Mouse (Mus musculus) G1E (cell line): Measurements from ENCODE around the gene Moxd1. TPM values are rescaled to one million over a fixed set of nuclear protein-coding genes. Genes with fewer than 3 reads are reported as not detected.

Source experiments
- ATAC-seq: 2 replicates; pipeline ENCODE4 v1.8.0; 2016; ENCODE audit warnings: mild to moderate bottlenecking; ENCODE audit not compliant: insufficient number of reproducible peaks, poor library complexity, low FRiP score, severe bottlenecking; ENCODE audit errors: extremely low read depth
- DNase-seq: peaks from one replicate; pipeline ENCODE4 v3.0.0; 2012; ENCODE audit warnings: low spot score
- H3K27me3 ChIP-seq: 2 replicates; pipeline ENCODE4 v1.6.1; 2012; ENCODE audit warnings: mild to moderate bottlenecking, low read length, inconsistent platforms; ENCODE audit not compliant: insufficient read depth
- H3K36me3 ChIP-seq: replicated peaks from 2 replicates; pipeline ENCODE3; 2012; ENCODE audit warnings: mild to moderate bottlenecking, inconsistent platforms
- H3K4me1 ChIP-seq: 2 replicates; pipeline ENCODE4 v1.6.1; 2012; ENCODE audit warnings: low read depth, low read length, inconsistent platforms, mixed read lengths; ENCODE audit not compliant: insufficient read depth
- H3K4me3 ChIP-seq: 2 replicates; pipeline ENCODE4 v1.5.1; 2012; ENCODE audit warnings: low read depth, mild to moderate bottlenecking, inconsistent platforms, low read length, moderate library complexity, mixed read lengths
- H3K9me3 ChIP-seq: replicated peaks from 2 replicates; pipeline ENCODE4 v1.6.1; 2012; ENCODE audit warnings: inconsistent platforms
- CTCF ChIP-seq: IDR thresholded peaks from 2 replicates; pipeline ENCODE4 v1.5.1; 2012; ENCODE audit warnings: low read depth, low read length, inconsistent platforms, mixed read lengths
- GATA1 ChIP-seq: IDR thresholded peaks from 2 replicates; pipeline ENCODE4 v1.6.1; 2012; ENCODE audit warnings: borderline replicate concordance, low read length, inconsistent platforms, mixed read lengths
- GATA2 ChIP-seq: IDR thresholded peaks from 2 replicates; pipeline ENCODE4 v1.6.1; 2012; ENCODE audit warnings: low read depth, low read length, inconsistent platforms, borderline replicate concordance
- POLR2AphosphoS5 ChIP-seq: IDR thresholded peaks from 2 replicates; pipeline ENCODE4 v1.6.1; 2012; ENCODE audit warnings: low read depth, low read length, inconsistent platforms; ENCODE audit not compliant: insufficient replicate concordance
- TAL1 ChIP-seq: conservative IDR thresholded peaks from 2 replicates; pipeline ENCODE4 v1.6.1; 2012; ENCODE audit warnings: low read depth, low read length, inconsistent platforms, mixed read lengths
- polyA plus RNA-seq: library from polyadenylated mRNA; stranded (reverse); fragments of >175 nt; gene quantifications from 2 replicates; pipeline ENCODE4 v1.2.3, GENCODE M21; 2012
- total RNA-seq, 2 experiments: library from RNA; stranded (forward) in 1 of 2; stranded (reverse) in 1 of 2; fragments of 200-1000 nt in 1 of 2; fragments of >200 nt in 1 of 2; fragmentation: Nextera tagmentation in 1 of 2; gene quantifications; 2 replicates each; pipeline ENCODE4 v1.2.3; 2014 to 2017

The Moxd1 gene
- total and polyA plus RNA-seq, 3 experiments: not detected

DNA sequence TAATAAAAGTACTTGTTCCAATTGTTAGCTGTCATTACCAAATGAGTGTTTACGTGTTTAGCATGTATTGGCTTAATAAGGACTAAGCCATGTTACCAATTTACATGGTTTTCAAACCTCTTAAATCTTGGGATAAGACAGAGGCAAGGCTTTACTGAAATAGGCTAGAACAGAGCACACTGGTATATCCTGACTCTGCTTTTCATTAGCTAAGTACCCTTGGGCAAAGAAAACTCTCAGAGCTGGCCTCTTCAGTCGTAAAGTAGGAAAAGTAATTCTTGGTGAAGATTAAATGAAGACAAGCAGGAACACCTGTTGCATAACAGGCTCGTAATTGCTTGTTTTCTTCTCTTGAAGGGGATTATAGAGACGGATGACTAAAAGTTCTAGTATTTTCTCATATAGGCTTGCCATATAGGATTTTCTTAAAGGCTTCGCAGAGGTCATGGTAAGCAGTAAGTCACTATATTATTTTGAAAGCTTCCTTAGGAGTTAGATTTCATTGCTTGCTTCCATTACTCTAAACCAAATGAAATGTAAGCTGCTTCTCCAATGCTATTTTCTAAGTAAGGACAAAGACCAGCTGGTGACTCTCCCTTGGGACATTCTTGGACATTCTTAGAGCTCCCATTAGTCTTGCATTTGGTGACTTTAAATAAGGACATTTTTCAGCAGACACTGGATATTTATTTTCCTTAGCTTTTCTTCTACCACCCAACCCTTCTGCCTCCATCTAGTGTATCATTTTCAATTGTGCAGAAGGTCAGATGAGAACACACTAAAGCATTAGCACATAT is 36.7 kb downstream of the Moxd1 start:
- no peak overlapping the region for H3K4me3 ChIP-seq
- no peak for TF ChIP-seq GATA1
- TF ChIP-seq CTCF: no peak
- no peak for TF ChIP-seq GATA2
- TF ChIP-seq POLR2AphosphoS5: no peak
- TF ChIP-seq TAL1: no peak
- no peaks in the 10 kb centered on the region for H3K36me3 ChIP-seq
- H3K9me3 ChIP-seq: no peaks in the 10 kb centered on the region
- DNase-seq: no peak
- ATAC-seq: no peak
- H3K27me3 ChIP-seq: no peaks in the 10 kb centered on the region
- H3K4me1 ChIP-seq: no peaks in the 10 kb centered on the region

DNA sequence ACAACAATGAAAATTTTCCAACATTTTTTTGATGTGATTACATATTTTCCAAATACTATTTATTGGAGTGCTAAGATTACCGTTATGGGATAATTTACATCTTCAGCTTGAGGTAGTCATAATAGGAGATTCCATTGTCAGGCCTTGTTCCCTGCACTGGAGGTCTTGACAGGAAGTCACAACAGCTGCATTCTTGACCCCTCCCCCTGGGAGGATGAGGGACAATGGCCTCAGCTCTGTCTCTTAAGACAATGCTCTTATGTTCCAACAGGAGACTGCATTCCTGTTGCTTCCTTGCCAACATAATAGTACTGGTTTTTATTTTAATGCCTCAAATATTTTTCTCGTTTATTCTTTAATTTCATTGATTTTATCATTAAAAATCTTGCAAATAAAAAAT is 44.2 kb downstream of the Moxd1 start:
- DNase-seq (no peak), ATAC-seq (no peak)
- Histone ChIP-seq H3K4me1 (no peaks in the 10 kb centered on the region), H3K9me3 (no peaks in the 10 kb centered on the region), H3K4me3 (no peak overlapping the region), H3K36me3 (no peaks in the 10 kb centered on the region), H3K27me3 (peaks cover 3% of the 10 kb centered on the region; the same call in 1 of the 2 replicates)
- TF ChIP-seq POLR2AphosphoS5 (no peak), CTCF (no peak), GATA1 (no peak), GATA2 (no peak), TAL1 (no peak)

DNA sequence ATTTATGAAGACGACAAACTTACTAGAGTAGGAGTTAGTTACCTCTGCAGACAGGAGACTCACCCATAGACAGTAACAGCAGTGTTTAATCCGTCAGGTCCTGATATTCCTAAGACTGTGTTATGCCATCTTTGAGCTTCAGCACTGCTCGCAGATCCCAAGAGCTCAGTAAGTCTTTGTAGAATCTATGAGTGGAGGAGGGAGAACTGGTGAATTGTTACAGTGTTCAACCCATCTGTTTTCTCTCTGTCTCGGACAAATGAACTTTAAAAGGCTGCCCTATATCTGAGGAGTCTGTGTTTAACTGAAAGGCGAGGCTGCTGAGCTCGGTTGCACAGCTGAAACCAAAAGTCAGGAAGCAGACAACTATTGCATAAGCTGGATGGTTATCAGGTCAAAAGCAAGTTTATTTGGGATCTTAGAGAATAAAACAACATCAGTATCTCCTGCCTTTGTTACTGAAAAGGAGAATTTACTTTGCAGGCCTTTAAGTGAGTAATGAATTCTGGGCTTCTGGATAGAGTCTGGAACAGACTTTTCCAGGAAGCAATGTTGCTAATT is 47.8 kb downstream of the Moxd1 start:
- no peaks in the 10 kb centered on the region for H3K4me1 ChIP-seq
- H3K36me3 ChIP-seq: no peaks in the 10 kb centered on the region
- no peak for TF ChIP-seq POLR2AphosphoS5
- TF ChIP-seq TAL1: no peak
- no peak for TF ChIP-seq GATA2
- TF ChIP-seq CTCF: no peak
- DNase-seq: no peak
- ATAC-seq: no peak
- peaks cover 3% of the 10 kb centered on the region; the same call in 1 of the 2 replicates for H3K27me3 ChIP-seq
- no peak overlapping the region for H3K4me3 ChIP-seq
- H3K9me3 ChIP-seq: no peaks in the 10 kb centered on the region

GRCm38 (mm10) chr10:24276211-24276610 is 52.9 kb downstream of the Moxd1 start:
- Histone ChIP-seq H3K9me3 (no peaks in the 10 kb centered on the region), H3K4me3 (no peak overlapping the region), H3K36me3 (no peaks in the 10 kb centered on the region), H3K27me3 (no peaks in the 10 kb centered on the region), H3K4me1 (no peaks in the 10 kb centered on the region)
- TF ChIP-seq TAL1: no peak
- no peak for TF ChIP-seq GATA2
- TF ChIP-seq POLR2AphosphoS5: no peak
- no peak for TF ChIP-seq CTCF
- TF ChIP-seq GATA1: no peak
- ATAC-seq: no peak
- no peak for DNase-seq

DNA sequence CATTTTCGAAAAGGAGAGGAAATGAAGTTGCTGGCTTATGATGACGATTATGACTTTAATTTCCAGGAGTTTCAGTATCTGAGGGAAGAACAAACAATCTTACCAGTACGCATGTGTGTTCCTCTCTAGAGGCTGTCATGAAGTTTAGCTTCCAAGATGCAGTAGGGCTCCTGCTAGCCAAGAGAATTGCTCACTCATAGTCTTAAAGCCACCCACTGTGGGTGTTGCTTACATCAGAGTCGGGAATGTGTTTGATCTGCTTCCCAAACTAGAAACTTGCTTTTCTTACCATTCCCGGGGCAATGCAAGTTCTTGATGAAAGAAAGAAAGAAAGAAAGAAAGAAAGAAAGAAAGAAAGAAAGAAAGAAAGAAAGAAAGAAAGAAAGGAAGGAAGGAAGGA is 59.3 kb downstream of the Moxd1 start:
- H3K36me3 ChIP-seq: no peaks in the 10 kb centered on the region
- TF ChIP-seq GATA2 (no peak), POLR2AphosphoS5 (no peak), GATA1 (no peak), TAL1 (no peak), CTCF (no peak)
- H3K4me3 ChIP-seq: no peak overlapping the region
- no peaks in the 10 kb centered on the region for H3K4me1 ChIP-seq
- ATAC-seq (no peak), DNase-seq (no peak)
- H3K9me3 ChIP-seq: no peaks in the 10 kb centered on the region
- H3K27me3 ChIP-seq: no peaks in the 10 kb centered on the region

DNA sequence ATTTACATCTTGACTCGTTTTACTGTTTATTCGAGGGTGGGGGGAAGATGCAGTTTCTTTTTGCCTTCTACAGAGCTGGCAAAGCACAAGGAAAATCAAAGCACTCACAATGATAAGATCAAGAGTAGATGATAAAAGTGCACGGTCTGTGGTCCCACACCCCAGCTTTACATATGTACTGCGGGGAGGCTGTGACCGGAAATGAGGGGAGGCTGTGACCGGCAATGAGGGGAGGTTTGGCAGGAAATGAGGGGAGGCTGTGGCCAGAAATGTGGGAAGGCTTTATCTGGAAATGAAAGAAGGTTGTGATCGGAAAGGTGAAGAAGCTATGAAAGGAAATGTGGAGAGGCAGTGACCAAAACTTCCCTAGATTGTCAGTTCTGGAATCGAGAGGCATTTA is 68.3 kb downstream of the Moxd1 start:
- TF ChIP-seq CTCF: no peak
- no peak for TF ChIP-seq GATA2
- no peak for TF ChIP-seq TAL1
- TF ChIP-seq GATA1: no peak
- TF ChIP-seq POLR2AphosphoS5: no peak
- H3K4me1 ChIP-seq: no peaks in the 10 kb centered on the region
- no peaks in the 10 kb centered on the region for H3K9me3 ChIP-seq
- no peaks in the 10 kb centered on the region for H3K27me3 ChIP-seq
- no peak overlapping the region for H3K4me3 ChIP-seq
- DNase-seq: no peak
- ATAC-seq: no peak
- no peaks in the 10 kb centered on the region for H3K36me3 ChIP-seq
